Mouse (Mus musculus): ENCODE data around the gene Uggt2.
"Not testable (repeated sequence)": the region's sequence is repeated elsewhere in the genome, so short reads cannot be mapped to it uniquely, and the experiment has no call there.

Gene Uggt2

GRCm38 (mm10) chr14:119037076-119037683, 62.0 kb downstream of the Uggt2 start:
- DNase-seq (ENCODE audit: low spot score in 2 of 2) = no peak

DNA sequence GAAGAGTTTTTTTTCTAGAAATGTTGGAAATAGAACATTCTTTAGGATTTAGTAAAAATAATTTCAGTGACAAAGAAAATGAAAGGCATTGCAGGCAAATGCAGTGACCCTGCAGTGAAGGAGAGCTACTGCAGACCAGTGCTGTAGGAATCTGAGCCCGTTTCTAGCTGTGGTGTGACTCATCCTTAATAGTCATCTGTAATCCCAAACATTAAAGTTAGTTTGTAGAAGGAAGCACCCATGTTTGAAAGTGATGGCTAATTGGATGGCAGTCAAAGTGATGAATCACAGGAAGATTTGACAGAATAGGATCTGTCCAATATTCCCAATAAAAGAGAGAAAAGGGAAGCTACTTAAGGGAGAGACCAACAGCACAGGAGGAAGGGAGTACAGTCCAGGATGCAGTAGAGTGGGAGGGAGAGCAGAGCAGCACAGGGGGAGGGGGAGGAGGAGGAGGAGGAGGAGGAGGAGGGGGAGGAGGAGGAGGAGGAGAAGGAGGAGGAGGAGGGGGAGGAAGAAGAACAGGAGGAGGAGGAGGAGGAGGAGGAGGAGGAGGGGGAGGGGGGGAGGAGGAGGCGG, 71.5 kb downstream of the Uggt2 start:
- no peak for DNase-seq (ENCODE audit: low spot score in 2 of 2)

DNA sequence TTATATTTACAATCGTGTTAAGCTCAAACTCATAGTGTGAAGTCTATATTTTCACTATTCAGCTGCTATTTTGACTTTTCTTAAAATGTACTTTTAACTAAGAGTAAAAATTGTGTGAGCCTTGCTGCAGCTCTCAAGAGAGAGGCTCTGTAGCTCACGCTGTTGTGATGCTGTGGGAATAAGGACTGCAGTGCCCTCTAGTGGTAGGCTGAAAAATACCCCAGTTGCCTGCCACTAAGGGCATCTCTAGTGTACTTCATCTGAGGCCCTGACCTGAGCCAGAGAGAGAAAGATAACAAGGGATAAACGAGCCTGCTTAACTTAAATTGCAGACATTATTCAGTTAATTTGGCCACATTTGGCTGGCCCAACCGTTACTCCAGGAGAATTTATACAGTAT, 72.1 kb downstream of the Uggt2 start:
- no peak for DNase-seq (ENCODE audit: low spot score in 2 of 2)

GRCm38 (mm10) chr14:119025889-119026288, 73.3 kb downstream of the Uggt2 start:
- DNase-seq (ENCODE audit: low spot score in 2 of 2) = no peak

- DNase-seq (ENCODE audit: low spot score in 2 of 2) = no peak
Observed at GRCm38 (mm10) chr14:119013549-119013948, 85.7 kb downstream of the Uggt2 start.

GRCm38 (mm10) chr14:119012607-119013431, 86.4 kb downstream of the Uggt2 start:
- peak; percentile 57 to 66 for DNase-seq (ENCODE audit: low spot score in 2 of 2)

DNA sequence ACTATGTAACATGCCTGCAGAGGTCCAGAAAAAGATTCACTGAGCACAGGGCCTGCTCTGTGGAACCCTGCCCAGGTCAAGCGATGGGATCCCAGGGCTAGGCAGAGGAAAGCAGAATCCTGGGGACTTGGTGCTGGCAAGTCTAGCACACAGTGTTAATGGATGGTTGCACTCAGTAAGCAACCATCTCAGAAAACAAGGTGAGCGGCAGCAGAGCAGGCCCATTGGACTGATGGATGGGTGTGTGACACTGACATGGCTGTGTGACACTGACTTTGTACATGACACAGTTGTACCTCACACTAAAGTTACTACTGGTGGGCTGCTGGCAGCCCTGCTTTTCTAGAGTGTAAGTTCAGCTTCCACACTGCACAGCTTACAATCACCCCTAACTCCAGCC, 89.7 kb downstream of the Uggt2 start:
- no peak for DNase-seq (ENCODE audit: low spot score in 2 of 2)

GRCm38 (mm10) chr14:119008031-119008590, 91.1 kb downstream of the Uggt2 start:
- DNase-seq (ENCODE audit: low spot score in 2 of 2) = no peak

DNA sequence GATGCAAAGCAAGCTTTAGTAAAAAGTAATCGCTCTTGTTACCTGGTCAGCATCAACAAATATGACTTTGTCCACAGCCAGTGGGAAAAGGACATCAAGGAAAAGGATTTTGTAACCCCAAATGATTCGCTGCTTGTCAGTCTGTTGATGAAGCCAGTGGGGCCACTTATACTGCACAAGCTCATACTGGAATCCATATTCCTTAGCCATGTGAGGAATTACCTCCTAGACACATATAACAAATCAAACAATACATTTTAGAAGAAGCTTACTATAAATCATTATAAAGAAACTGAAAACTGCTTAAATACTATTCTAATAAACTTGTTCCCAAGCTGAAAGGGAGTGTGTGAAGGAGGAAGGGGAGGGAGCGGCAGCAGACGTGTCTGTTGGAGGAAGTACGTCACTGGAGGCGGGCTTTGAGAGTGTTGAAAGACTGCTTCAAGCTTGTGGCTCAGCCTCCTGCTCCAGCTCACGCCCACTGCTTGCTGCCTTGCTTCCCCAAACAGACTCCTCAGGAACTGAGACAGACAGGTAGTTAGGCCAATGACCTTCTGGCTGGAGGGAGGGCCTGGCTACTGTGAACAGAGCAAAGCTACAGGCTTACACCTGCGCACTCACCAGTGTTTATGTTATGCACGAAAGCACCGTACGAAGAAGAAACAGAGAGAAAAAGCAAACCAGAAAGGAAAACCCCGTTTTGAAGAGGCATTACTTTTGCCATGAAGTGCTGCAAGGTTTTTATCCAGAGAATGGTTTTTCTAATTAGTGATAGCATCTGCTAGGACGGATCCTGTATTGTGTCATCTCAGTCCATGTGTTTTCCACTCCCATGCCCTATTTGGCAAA, 91.9 kb downstream of the Uggt2 start:
- peak; percentile 96 for DNase-seq (ENCODE audit: low spot score in 2 of 2)

GRCm38 (mm10) chr14:119006441-119007102, 92.7 kb downstream of the Uggt2 start:
- no peak for DNase-seq (ENCODE audit: low spot score in 2 of 2)

DNA sequence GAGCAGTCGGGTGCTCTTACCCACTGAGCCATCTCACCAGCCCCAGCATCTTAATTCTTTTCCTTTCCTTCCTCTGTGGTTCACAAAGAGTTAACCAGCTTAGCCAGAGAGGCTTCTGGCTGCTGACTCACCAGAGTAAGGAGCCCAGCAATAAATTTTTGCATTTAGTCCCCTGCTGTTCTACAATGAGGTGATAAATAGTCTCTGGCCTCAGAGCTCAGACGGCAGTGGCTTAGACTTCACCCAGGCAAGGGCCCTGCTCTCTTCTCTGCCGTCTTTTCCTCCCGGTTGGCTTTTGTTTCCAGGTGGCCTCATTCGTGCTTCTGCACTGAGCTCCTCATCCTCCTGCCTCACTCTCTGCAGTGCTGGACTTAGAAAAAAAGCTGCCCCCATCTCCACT, 93.4 kb downstream of the Uggt2 start:
- DNase-seq (ENCODE audit: low spot score in 2 of 2) = no peak

DNA sequence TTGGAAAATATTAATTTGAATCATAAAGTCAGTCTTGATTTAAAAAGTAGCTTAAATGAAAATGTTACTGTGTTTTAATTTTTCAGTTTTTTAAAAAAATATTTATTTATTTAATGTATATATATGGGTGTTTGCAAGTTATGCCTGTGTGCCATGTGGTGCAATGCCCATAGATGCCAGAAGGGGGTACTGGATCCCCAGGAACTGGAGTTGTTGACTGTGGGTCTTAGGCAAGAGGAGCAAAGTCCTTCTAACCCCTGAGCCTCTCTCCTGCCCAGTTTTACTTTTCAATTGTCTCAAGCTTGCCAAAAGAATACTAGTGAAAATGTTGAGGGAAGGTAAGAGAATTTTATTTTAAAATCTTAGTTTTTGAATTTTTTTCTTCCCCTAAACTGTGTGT, 95.9 kb downstream of the Uggt2 start:
- DNase-seq (ENCODE audit: low spot score in 2 of 2) = no peak

DNA sequence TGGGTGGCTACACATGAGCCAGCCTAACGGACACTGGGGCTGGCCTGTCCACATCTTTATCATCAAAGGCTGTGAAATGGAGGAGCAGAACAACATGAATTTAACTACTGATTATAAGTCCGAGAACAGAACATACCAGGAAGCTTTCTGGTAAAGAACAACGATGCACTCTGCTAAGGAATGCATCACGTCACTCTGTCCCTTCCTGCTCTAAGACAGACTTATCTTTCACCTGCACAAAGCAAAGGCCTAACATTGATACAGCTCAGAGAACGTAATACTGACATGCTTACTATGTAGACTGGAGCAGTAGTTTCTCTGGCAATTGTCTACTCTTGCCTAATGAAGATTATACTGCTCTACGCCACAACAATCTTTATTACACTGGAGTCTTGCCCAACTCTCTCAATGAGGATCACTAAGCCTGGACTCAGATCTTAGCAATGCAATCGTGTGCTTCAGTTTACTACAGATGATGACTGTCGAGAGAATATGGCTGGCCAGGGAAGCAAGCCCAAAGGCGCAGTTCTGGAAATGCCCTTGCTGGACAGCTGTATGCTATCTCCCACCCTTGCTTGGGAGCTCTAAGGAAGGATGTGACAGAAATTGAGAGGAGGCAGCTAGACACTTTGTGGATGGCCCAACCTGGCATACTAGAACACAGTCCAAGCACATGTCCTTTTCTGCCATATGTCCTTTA, 103.9 kb downstream of the Uggt2 start:
- DNase-seq (ENCODE audit: low spot score in 2 of 2) = no peak

DNA sequence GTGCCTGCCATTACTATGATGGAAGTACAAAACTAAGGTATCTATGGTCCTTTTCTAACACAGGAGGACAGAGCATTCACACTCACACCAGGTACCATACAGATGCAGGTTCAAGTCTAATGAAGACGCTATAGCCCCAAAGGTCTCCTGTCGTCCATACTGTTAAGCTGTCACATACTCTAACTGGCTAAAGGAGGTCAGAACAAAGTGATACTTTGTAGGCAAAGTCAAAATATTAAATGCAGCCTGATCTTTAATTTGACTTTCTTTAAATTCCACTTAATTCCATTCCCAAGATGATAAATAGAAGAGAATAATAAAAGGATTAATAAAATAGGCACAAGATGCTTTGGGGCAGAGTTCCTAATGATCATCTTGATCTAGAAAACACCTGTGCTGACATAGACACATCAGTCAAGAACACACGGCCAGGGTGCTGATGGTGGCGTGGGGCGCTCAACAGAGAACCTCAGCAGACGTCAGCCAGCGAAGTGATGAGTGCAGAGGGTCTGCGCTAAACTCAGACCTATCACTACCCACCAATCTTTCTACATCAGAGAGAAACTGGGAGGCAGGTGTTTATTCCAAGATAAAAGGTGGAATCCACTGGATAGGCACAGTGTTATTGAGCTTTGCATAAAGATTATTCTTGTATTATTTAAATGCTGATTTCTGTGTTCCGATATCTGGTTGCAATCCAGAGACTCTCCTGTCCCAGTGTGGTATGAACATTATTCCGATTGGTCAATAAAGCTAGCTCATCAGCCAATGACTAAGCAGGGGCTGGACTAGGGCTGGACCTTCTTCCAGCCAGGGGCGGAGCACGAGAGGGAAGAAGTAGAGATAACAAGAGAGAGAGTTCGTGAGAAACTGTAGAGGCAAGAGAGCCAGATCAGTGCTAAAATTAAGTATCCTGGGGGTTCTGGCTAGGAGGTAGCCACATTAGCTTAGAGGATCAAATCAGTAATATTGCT, 111.4 kb downstream of the Uggt2 start:
- no peak for DNase-seq (ENCODE audit: low spot score in 2 of 2)

DNA sequence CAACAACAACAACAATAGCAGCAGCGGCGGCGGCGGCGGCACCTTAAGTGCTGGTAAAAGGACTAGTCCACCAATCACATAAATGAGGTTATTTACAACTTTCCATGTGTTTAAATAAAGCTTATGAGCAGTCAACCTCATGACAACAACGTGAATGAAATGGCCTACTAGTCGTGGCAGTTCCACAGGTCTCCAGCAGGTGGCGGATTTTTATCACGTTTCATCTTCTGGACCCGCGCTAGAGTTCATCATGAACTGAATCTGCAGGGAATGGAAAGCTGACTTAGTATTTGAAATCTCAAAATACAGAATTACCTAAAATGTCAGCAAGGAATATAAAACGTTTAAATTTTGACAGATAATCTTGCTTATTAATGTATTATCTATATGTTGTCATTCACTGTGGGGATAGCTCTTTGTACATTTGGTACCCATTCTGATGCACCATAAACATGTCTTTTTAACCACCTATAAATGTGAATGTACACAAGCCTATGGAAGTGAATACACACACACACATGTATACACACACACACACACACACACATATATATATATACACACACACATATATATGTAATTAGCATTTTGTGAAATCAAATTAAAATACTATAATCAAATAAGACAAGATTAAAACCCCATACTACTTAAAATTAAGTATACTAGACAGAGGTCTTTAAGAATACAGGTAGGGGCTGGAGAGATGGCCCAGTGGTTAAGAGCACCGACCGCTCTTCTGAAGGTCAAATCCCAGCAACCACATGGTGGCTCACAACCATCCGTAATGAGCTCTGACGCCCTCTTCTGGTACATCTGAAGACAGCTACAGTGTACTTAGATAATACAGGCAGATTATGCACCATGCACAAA, 112.3 kb downstream of the Uggt2 start:
- DNase-seq (ENCODE audit: low spot score in 2 of 2) = peak in 1 of 2 experiments; percentile 49

DNA sequence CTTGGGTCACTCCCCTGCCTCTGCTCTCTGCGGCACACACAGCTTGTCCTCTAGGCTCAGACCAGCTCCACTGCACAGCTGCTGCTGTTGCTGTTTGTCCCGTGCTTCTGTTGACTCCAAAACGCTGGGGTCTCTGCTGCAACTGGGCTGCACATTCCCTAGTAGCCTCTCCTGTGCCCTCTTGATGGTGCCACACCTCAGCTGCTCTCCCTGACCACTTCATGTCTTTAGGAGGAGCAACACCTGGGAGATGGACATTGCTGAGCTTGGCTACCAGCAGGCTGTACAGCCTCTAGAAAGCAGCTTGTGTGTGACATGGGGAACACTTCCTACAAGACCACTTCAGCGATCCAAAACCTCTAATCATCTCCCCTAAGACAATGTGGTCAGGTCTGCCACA, 115.1 kb downstream of the Uggt2 start:
- no peak for DNase-seq (ENCODE audit: low spot score in 2 of 2)

- DNase-seq (ENCODE audit: low spot score in 2 of 2) = no peak
Observed at GRCm38 (mm10) chr14:118983396-118983795, 115.8 kb downstream of the Uggt2 start.

GRCm38 (mm10) chr14:118982429-118983045, 116.7 kb downstream of the Uggt2 start:
- DNase-seq (ENCODE audit: low spot score in 2 of 2) = not testable (repeated sequence)
